ENCODE assay signal across 27 mouse cellular contexts in the genomic region with DNA sequence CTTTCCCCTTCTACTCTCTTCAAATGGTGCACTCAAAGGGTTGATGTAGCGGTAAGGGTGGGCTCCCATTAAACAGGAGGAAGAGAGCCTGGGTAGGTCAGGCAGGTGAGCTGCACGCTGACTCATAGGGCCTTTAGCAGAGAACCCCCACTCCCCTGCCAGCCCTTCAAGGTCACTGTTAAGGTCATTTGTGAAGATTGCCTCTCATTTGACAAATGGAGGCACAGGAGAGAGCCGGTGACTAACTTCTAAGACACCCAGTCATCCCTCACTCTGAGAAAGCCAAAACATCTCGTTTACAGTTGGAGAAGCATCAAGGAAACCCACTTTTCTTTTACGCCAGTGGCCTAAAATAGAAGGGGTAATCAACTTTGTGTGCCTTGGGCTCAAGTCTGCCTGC. TPM values are rescaled to one million over a fixed set of nuclear protein-coding genes. Genes with fewer than 3 reads are reported as not detected.
DNase-seq lines count a peak whose midpoint lies in the region.
"Had no signal": no experiment of that assay in that cellular context is flagged by ENCODE, and none has a peak within 500 bp of the region (broad histone marks: within the 10 kb centered on the region; RNA-seq: fewer than 3 reads in every experiment).

No protein-coding gene starts in this region.

- no peak overlapping the region for H3K27ac ChIP-seq in embryonic facial prominence, embryonic 10.5 days (replicated peaks)
- H3K27ac ChIP-seq: forebrain, embryonic 10.5 days; forebrain, embryonic 13.5 days; heart, embryonic 15.5 days; hindbrain, embryonic 15.5 days; intestine, embryonic 15.5 days had no signal

- no peaks in the 10 kb centered on the region for H3K9me3 ChIP-seq in embryonic facial prominence, embryonic 10.5 days
- H3K9me3 ChIP-seq: forebrain, embryonic 10.5 days; forebrain, embryonic 13.5 days; heart, embryonic 12.5 days; heart, embryonic 15.5 days; hindbrain, embryonic 15.5 days; intestine, embryonic 15.5 days had no signal

- DNase-seq in adrenal gland, adult 2 months = peak; percentile 42
- DNase-seq in adrenal gland, postnatal 4 days (ENCODE audit: low spot score in 2 of 2) = no peak
- DNase-seq in heart, adult 11 months = peak; percentile 75
- DNase-seq in heart, adult 18-20 months = no peak
- peak; percentile 42 for DNase-seq in ES-CJ7 (ENCODE audit: low read depth, low spot score)
- DNase-seq in induced T-regulatory cell, adult 2 months (ENCODE audit: low read depth) = peak; percentile 55
- DNase-seq in embryonic facial prominence, embryonic 10.5 days (ENCODE audit: low spot score) = no peak
- DNase-seq: B cell, adult 2 months; cerebellum, adult 11-12 months; cerebellum, adult 8-10 months; cerebellum, postnatal 10 days; cerebellum, postnatal 36 days; embryo, embryonic 11 days; gastrocnemius, postnatal 10 days; gastrocnemius, postnatal 36 days; heart, postnatal 10 days; heart, postnatal 36 days; kidney, adult 11 months; kidney, adult 8-10 months had no signal

- H3K4me3 ChIP-seq in embryonic facial prominence, embryonic 10.5 days = no peak overlapping the region
- H3K4me3 ChIP-seq: forebrain, embryonic 10.5 days; forebrain, embryonic 13.5 days; heart, embryonic 12.5 days; heart, embryonic 15.5 days; hindbrain, embryonic 15.5 days; intestine, embryonic 15.5 days had no signal

- peaks cover 12% of the 10 kb centered on the region for H3K4me1 ChIP-seq in embryonic facial prominence, embryonic 10.5 days
- H3K4me1 ChIP-seq: forebrain, embryonic 13.5 days; hindbrain, embryonic 15.5 days had no signal

- H3K36me3 ChIP-seq in embryonic facial prominence, embryonic 10.5 days (replicated peaks) = no peaks in the 10 kb centered on the region
- H3K36me3 ChIP-seq: forebrain, embryonic 10.5 days; heart, embryonic 12.5 days; heart, embryonic 15.5 days; hindbrain, embryonic 15.5 days; intestine, embryonic 15.5 days had no signal

- 74% methylated on average over 5 of the region's 5 CpGs for WGBS in embryonic facial prominence, embryonic 10.5 days

- 0 out of 2 replicates have a peak, but pooled peaks cover 4% of the 10 kb centered on the region for H3K27me3 ChIP-seq in embryonic facial prominence, embryonic 10.5 days (replicated peaks; ENCODE audit: low read depth, poor library complexity, severe bottlenecking)
- H3K27me3 ChIP-seq: forebrain, embryonic 13.5 days; heart, embryonic 15.5 days; hindbrain, embryonic 15.5 days; intestine, embryonic 15.5 days had no signal

RNA-seq across cellular contexts. Expression of a gene that starts 16.5 kb away (rescaled TPM):
- 1 to 10 TPM in 1 of 2 experiments, not detected in 1; 1.3 TPM for total RNA-seq in adrenal gland, adult 2 months (2021)
- polyA plus RNA-seq in adrenal gland, adult 2 months (2012; rRNA removed) = not detected in 2 replicates
- total RNA-seq in adrenal gland, postnatal 4 days (2021) = under 1 TPM; 0.34 to 0.79 TPM
- not detected for total RNA-seq in heart, adult 18-20 months (2021)
- polyA plus RNA-seq in embryonic facial prominence, embryonic 10.5 days (2016; fragmentation: Nextera tagmentation; extraction: Ambion mirVana) = 0.20 and 0.31 TPM in 2 replicates
- total RNA-seq: heart, postnatal 10 days; heart, postnatal 36 days; MEL had no signal
- polyA plus RNA-seq: hindbrain, embryonic 11.5 days had no signal

Comparison
In these comparisons a context has a peak if more than half of its experiments do, and no peak if none do; other contexts are left out.
1. DNase-seq: peak in adrenal gland, adult 2 months (single experiment), heart, adult 11 months (single experiment), ES-CJ7 (single experiment) and induced T-regulatory cell, adult 2 months (single experiment); none in adrenal gland, postnatal 4 days (0 of 2), heart, adult 18-20 months (0 of 2) and embryonic facial prominence, embryonic 10.5 days (single experiment).